Mouse (Mus musculus): ENCODE data around the gene Fto.
A peak's percentile ranks its signal among the peaks of the same experiment; 100 is the strongest.

Fto gene

GRCm38 (mm10) chr8:91525342-91525817 lies 212.1 kb downstream of the Fto start:
- DNase-seq (ENCODE audit: low spot score) = no peak

GRCm38 (mm10) chr8:91528967-91529366 lies 215.6 kb downstream of the Fto start:
- peak; percentile 73 for DNase-seq (ENCODE audit: low spot score)

DNA sequence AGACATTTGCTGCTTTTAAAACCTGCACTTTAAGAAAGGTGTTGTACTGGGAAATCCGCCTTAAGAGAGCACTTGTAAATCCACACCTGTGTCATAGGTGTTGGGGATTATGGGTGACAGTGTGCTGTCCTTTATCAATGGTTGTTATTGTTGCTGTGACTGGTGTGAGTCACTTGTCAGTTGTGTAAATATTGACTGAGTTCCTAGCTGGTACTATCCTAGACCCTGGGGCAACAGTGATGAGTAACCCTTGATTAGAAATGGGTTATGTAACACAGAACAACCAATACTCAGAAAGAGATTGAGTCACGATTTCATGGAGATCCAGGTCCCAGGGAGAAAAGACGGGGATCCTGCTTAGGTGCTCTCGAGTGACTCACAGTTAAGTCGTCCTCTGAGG lies 216.4 kb downstream of the Fto start:
- DNase-seq (ENCODE audit: low spot score) = no peak

GRCm38 (mm10) chr8:91530656-91531055 lies 217.3 kb downstream of the Fto start:
- no peak for DNase-seq (ENCODE audit: low spot score)

GRCm38 (mm10) chr8:91531971-91532370 lies 218.6 kb downstream of the Fto start:
- peak; percentile 80 for DNase-seq (ENCODE audit: low spot score)

- DNase-seq (ENCODE audit: low spot score) = no peak
These were observed 219.5 kb downstream of the Fto start for GRCm38 (mm10) chr8:91532671-91533436.

GRCm38 (mm10) chr8:91534752-91535151 lies 221.4 kb downstream of the Fto start:
- no peak for DNase-seq (ENCODE audit: low spot score)

- DNase-seq (ENCODE audit: low spot score) = no peak
These were observed 224.8 kb downstream of the Fto start for GRCm38 (mm10) chr8:91538109-91538508.

GRCm38 (mm10) chr8:91538892-91539291 lies 225.6 kb downstream of the Fto start:
- no peak for DNase-seq (ENCODE audit: low spot score)

GRCm38 (mm10) chr8:91539586-91539985 lies 226.3 kb downstream of the Fto start:
- DNase-seq (ENCODE audit: low spot score) = peak; percentile 37

DNA sequence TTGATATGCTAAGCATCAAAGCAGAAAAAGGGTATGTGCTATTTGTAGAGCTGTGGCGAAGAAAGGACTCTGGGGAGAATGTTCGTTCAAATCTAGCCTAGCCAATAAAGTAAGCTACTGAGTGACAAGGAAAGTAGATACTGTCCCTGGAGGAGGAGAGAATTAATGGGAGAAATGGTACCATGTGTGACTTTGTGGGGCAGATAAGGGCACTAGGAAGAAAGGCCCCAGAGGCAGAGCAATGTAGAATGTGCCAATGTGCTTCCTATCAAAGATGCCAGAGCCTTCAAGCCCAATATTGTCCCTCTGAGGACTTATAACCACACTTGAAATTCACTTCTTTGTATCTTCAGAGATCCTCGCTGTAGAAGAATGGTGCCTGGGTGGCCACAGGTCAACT lies 227.9 kb downstream of the Fto start:
- DNase-seq (ENCODE audit: low spot score) = no peak

DNA sequence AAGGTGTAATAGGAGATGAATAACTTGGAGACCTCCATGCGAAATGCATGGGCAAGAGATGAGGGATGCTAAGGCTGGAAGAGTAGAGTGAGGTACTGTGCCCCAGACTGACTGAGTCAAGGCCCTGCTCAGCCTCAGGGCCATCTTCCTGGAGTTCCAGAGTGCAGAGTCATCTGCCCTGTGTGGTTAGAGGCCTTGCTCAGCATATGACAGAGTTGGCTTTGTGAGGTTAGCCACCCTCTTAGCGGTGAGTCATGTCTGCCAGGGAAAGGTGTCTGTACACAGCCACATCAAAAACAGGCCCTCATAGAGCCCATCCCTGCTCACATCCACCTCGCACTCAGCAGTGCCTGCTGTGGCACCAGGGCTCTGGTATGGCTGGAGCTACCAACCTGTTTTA lies 232.2 kb downstream of the Fto start:
- no peak for DNase-seq (ENCODE audit: low spot score)

DNA sequence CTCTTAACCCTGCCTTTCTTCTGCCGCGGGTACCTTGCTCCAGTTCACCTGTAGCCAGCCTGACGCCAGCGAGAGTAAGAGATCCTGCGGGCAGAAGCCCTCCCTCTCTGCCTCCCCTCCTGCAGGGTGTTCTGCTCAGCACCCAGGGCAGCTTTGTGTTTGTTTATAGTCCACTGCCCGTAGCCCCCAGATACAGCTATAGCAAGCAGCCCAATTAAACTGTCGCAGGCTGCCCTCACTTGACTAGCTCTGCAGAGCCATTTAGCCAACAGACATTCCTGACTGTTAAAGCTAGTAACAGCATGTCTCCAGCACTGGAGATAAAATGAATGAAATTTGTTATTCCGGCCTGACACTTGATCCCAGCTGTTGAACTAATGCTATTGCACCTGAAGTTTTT lies 233.3 kb downstream of the Fto start:
- no peak for DNase-seq (ENCODE audit: low spot score)

GRCm38 (mm10) chr8:91550131-91550530 lies 236.8 kb downstream of the Fto start:
- DNase-seq (ENCODE audit: low spot score) = no peak

DNA sequence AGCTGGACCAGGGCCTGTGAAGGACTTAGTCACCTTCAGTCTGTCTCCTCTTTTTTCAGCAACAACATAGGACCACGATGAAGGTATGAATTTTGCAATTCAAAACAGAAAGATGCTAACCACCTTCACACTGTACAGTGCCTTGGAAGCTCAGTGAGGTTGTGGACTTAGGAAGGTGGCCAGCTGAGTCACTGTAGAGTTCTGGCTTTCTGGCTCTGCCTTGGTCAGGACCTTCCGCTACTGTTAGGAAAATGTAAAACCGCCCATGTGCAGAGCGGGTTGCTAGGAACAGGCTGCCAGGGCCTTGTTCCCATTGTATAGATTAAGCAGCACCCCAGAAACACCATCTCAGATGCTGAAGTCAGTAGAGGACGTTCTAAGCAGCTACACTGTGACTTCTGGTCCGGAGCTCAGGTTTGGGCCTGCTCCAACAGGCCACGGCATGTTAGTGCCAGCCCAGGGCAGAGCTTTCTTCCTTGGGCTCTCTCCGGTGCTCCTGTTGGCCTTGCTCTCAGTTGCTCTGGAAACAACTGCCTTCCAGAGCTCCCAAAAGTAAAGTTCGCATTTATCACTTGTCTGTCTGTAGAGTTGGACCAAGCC lies 237.9 kb downstream of the Fto start:
- no peak for DNase-seq (ENCODE audit: low spot score)

DNA sequence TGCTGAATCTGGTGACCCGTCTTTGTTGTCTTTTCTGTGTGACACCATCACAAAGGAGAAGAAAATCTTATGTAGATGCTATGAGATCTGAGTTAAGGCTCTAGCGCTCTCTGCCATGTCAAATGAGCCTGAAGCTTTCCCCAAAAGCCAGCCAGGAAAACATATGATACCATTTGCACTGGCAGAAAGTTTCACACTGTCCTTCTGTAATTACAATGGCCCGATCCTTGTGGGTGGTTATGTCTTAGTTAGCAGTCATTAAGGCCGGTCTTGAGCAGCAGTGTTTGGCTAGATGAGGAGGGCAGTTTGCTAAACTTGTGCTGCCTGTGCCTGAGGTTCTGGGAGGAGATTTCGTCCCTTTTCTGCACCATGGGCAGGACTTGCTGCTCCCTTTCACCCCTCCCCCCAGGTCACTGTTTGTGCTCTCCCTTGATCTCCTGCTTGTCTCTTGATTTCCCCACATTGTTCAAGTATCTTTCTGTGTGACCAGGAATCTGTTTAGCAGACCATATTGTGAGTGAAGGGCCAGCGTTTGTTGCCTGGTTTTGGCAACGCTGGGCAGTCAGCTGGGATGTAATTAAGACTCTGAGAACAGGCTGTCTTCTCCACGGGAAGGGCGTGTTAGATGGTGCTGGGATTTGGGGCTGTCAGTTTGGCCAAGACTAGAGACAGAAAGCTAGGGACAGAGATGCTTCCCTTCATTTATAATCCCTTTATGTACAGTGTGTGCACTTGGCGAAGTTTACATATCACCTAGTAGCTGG lies 238.6 kb downstream of the Fto start:
- DNase-seq (ENCODE audit: low spot score) = no peak

- DNase-seq (ENCODE audit: low spot score) = no peak
These were observed 239.3 kb downstream of the Fto start for GRCm38 (mm10) chr8:91552635-91553034.

- DNase-seq (ENCODE audit: low spot score) = no peak
These were observed 240.1 kb downstream of the Fto start for GRCm38 (mm10) chr8:91553387-91553786.

GRCm38 (mm10) chr8:91557041-91557587 lies 243.8 kb downstream of the Fto start:
- DNase-seq (ENCODE audit: low spot score) = peak; percentile 32

- no peak for DNase-seq (ENCODE audit: low spot score)
These were observed 245.1 kb downstream of the Fto start for GRCm38 (mm10) chr8:91558408-91558807.

GRCm38 (mm10) chr8:91560017-91560591 lies 246.8 kb downstream of the Fto start:
- DNase-seq (ENCODE audit: low spot score) = peak; percentile 44

DNA sequence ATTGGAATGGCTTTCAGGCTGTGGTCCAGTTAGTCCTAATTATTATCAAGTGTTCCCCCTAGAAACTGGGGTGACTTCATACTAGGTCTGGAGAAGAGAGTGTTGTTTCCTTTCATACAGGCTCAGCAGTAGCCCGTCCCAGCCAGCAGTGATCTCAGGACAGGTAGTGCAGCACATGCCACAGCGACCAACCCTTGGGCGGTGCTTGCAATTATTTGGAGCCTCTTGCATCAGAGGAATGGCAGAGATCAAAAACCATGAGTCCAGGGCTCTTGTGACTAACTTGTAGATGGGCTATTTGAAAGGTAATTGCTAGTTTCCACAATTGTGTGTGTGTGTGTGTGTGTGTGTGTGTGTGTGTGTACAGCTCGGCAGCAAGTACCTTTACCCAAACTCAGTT lies 247.9 kb downstream of the Fto start:
- DNase-seq (ENCODE audit: low spot score) = no peak

Data from adipocyte (in vitro differentiated cells).